Mouse (Mus musculus) mouse embryonic stem cell (cell line): ENCODE data around the gene Vti1a.

ENCODE experiments used
- in situ Hi-C, 2 experiments: fragments of 300-500 bp; cut with MboI; formaldehyde crosslinking; loops; 1 replicate in 1 of 2; 3 replicates in 1 of 2; pipeline ENCODE4 v1.14.3; 2019 to 2020; ENCODE audit warnings: low sequenced_read_pairs in 2 of 2, low pct_unique_long_range_greater_than_20kb in 1 of 2, mixed read lengths in 1 of 2; ENCODE audit not compliant: unreplicated experiment in 1 of 2

The Vti1a gene

DNA sequence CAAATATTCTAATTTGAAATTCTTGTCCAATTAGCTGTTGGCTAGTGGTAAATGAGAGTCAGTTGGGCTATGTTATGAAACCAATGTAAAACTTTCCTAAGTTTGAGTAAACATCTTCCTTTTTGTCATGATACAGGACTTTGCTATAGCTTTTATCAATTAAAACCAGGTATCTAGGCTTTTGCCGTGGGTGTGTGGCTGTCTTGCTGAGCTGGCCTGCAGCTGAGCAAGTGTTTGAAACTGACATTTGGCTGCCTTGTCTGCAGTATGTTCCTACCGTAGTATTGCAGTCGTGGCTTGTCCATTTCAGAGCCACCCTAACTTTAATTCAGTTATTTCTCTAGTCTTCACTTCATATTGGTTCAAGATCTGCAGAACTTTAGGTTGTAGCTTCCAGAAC lies 32.1 kb downstream of the Vti1a start:
- in situ Hi-C loops, result no loop called here

DNA sequence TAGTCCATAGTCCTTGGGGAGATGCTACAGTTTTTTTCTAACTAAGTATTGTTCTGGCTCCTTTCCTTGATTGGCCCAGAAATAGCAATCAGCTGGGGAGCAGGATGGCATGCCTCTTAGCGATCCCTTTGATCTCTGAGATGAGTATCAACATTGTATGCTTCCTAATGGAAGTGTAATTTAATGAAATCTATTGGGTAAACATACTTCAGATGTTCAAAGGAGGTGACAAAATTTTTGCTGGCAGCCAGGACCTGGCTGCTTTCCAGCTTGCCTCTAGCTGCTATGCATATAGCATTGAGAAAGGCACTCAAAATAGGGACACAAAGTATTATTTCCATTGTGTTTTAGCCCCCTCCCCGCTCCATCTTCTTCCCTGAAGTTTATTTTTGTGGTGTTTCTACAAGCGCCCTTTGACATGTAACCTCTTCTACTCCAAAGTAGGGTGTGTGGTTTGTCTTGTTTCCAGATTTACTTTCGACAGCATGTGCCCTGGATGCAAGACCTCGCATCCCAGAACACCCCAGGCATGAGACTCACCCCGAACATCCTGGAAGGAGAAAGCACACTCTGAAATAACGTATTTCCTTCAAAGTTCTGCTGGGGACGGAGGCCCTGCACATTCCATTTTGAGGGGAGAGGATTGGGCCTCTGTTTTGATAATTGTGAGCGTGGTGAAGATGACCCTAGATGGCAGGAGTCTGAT lies 34.7 kb downstream of the Vti1a start:
- in situ Hi-C loops, result no loop called here

DNA sequence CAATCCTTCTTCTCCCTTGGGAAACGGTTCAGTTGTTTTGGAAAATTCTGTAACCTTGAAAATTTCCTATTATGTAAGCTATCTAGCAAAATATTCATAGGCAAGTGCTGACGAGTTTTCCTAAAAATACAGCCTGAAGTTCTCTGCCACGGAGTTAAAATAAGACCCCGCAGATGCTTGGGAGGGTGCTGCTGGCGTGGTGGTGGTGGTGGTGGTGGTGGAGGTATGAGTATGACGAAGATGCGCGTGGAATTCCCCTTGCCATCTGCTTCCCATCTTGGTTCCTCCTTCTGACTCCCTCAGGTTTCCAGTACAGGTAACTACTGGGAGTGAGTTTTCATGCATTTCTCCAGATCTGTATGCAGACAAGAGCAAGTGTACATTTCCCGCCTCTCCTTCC lies 46.5 kb downstream of the Vti1a start:
- in situ Hi-C loops, result no loop called here

DNA sequence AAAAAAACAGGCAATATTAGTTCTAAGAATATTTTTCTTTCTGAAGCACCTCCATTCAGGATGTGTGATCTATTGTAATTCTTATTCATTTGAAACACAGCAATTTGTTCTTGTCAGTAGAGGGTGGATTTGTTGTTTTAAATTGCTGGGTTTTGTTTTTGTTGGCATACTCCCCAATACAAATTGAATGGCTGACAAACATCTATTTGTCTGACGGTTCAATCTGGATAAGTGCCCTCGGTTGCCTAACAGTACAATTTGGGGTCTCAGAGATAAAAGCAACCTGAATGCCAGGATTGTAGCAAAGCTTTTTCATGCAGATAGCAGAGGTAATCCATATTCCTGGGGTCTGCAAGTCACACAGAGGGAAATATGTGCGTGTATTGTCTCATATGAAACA lies 53.6 kb downstream of the Vti1a start:
- in situ Hi-C loops, result no loop called here

DNA sequence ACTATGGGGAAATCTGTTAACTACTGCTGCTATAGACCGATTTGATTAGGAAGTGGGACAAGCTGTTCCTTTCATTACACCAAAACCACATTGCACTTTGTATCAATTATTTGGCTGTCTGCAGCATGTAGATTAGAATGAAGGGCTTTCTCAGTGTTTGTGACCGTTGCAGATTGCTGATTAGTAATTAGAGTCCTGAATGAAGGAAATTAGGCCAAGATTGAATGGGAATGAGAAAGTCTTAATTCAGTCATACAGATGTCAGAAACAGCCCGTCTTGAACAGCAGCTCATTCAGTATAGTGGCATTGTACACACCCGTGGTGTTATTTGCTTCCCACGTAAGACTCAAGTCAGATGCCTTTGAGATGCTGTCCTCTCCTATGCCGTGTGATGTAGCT lies 60.2 kb downstream of the Vti1a start:
- in situ Hi-C loops, result no loop called here

DNA sequence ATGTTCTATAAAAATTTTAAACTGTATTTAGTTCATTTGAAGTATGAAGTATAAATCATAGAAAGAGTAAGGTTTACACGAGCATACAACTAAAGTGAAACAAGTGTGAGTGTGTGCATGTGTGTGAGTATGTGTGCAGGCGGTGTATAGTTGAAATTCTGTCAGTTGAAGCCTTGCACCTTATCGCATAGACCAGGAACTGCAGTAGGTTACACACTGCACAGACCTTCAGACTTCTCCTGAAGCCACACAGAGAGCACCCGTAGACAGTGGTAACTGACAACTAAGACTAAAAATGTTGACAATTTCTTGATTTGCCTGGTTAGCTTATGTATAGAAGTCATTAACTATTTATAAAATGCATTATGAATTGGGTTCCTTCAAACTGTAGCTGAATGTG lies 61.4 kb downstream of the Vti1a start:
- in situ Hi-C loops, result no loop called here

DNA sequence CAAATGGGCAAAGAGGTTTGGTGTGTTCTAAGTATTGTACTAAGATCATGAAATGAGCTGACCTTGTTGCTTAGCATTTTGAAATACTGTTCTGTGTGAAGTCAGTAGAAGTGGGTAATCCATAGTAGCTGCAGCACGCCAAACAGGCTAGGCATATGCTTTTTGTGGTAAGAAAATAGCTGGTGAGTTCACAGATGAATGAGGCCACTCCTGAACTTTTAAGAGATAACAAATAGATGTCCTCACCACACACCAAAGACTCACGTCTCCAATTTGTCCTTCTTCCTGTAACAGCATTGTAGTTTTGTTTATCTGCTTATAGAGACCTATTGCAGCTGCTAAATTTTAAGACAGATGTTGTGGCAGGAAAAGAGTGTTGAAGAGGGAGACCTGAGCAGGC lies 62.8 kb downstream of the Vti1a start:
- in situ Hi-C loops, result no loop called here

DNA sequence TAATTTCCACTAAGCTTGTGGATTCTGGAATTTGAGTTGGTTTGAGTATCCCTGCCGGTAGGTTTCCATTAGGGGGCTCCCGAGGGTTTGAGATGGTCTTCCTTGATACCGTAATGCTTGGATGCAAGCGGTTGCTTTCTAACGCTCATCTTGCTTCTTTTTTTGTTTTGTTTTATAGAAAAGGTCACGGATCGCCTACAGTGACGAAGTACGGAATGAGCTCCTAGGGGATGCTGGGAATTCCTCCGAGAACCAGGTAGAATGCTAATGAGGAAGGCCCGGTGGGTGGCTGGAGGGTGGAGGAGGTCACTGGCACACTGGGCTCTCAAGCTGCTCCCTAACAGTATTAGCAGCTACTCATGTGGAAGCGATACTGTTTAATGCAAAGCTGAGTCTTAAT lies 64.7 kb downstream of the Vti1a start:
- in situ Hi-C loops, result no loop called here

DNA sequence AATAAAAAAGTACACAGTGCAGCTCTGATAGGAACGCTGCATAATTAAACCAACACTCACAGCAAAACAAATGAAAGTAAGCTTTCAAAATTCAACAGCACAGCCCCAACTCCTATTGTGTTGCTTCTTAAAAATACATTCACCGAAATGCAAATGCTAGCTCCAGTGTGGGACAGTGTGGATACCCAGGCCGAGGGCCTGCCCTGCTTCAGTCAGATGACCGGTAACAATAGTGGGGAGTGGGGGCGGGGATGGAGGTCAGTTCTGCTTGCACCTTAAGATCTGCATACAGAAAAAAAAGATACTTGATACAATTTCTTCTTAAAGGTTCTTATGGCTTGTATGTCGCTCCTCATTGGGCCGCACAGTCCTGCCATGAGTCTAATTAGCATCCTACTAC lies 65.2 kb downstream of the Vti1a start:
- in situ Hi-C loops, result no loop called here

DNA sequence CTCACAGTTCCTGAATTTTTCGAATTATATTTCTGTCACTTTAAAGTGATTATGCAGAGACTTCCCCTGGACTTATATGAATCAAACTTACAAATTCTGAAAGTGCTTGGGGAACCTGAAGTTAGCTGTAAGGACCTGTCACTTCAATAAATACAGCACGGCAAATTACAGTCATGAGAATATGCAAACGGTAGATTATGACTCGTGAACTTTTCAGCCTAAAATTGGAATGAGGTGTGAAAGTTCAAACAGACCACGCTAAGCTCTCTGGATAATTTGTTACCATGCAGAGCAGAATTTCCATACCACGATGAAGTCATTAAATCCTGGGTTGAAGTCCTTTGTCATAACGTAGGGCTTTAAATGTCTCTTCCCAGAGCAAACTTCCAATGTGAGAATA lies 66.7 kb downstream of the Vti1a start:
- in situ Hi-C loops, result no loop called here

DNA sequence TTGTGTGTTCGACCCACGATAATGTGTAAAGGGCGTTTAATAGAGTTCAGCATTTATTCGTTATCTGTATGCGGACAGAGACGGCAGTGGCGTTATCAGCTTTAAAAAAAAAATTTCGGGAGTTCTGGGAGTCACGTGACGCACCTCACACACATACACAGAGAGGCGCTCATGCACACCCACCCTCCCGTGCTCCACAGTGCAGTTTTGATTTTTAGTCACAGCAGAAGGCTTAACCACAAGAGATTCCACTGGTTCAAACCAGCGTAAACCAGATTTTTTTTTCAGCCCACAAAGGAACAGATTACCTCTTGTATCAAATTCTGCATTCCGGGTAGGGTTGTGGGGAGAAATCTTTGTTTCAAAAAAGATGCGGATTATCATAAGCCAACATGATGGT lies 68.5 kb downstream of the Vti1a start:
- in situ Hi-C loops, result no loop called here

DNA sequence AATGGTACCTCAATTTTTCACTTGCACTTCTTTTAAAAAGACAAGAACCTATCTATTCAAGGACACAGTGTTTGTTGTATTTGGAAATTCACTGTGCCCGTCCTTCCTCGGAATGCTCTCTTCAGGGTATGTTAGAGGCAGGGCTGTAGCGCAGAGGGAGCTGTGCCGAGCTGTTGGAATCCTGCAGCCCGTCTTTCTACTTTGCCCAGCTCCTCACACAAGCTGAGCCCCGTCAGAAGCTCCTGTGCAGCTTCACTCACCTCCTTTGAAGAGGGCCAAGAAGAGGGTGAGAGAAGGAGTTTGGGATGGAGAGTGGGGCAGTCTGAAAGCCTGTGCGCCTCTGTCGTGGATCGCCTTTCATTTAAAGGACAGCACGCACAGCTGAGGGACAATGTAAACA lies 72.9 kb downstream of the Vti1a start:
- in situ Hi-C loops, result no loop called here

DNA sequence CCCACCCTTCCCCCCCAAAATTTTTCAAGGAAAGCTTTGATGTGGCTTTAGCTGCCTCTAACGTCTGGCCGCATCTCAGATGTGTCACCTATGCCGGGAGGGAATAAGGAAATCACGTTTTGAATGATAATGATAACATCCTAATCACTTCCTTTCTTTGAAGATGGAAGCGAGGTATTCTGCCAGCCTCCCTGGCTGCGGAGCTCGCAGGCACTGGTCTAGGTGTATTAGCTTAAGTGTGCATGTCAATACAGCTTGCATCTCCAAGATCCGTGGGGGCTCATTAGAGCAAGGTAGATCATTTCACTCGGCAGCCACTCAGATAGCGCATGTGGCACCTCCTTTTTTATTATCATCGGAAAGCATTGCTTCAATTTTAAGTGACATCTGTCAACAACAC lies 74.2 kb downstream of the Vti1a start:
- in situ Hi-C loops, result no loop called here

DNA sequence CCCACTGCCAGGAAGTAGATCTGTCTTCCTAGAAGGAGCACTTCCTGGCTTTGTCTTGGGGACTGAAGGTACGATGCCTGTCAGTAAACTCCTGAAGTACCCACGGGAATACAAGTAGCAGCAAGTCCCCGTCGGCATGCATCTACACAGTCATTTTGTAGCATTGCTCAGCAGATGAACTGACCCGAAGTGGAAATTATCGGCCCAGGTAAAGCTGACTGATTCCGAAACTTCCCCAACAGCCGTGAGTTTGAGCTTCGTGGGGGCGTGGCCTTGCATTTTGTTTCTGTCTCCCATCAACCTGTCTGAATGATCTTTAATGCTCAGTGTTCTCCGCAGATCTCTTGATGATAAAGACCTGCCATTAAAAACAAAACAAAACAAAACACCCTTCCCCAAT lies 85.5 kb downstream of the Vti1a start:
- in situ Hi-C loops, result no loop called here

DNA sequence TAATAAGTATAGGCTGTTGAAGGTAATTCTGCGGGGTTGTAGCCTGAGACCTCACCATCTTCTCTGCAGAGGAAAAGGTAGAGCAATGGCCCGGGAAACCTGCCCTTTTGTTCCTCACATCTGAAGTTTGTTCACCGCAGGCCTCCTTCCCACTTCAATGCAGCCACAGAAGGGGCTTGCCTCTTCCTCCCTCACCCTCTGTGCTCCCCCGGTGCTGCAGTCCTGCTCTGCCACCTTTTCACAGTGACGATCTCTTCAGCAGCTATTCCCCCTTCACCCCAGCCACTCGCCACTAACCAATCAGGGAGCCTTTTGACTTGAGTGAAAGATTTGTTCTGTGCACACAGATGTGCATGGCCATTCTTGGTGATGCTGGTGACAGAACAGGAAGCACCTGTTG lies 92.4 kb downstream of the Vti1a start:
- in situ Hi-C loops, result no loop called here

DNA sequence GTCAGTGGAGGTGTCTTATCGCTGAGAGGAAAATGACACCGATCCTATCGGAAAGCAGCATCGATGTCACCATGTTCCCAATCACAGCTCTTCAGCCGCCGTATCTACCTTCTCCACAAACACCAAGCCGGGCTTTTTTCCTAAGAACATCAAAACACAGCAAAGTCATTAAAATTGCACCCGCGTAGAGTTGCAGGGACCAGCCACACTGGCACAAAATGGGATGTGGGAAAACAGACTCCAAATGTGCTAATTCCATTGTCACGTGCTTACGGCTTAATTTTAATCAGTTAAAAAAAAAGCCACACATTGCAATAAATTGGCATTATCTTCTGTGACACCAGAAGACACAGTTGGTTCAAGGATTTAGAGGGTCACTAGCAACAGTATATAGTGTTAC lies 95.3 kb downstream of the Vti1a start:
- in situ Hi-C loops, result no loop called here

DNA sequence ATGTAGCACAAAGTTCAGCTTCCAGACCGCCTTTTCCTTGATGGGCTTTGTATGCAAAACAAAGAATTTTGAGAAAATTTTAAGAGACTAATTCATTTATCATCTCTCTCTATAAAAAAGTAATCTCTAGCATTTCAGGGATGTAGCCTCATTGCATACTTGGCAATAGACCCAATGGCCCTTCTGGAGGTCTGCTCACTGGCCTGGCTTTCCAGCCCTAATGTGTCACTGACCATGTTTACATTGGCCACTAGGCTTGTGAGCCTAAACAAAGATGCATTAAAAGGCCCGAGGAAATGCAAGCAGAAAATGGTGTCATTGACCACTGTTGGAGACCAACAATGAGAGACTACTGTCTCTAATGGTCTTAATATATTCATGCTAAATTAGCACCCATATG lies 95.8 kb downstream of the Vti1a start:
- in situ Hi-C loops, result no loop called here

DNA sequence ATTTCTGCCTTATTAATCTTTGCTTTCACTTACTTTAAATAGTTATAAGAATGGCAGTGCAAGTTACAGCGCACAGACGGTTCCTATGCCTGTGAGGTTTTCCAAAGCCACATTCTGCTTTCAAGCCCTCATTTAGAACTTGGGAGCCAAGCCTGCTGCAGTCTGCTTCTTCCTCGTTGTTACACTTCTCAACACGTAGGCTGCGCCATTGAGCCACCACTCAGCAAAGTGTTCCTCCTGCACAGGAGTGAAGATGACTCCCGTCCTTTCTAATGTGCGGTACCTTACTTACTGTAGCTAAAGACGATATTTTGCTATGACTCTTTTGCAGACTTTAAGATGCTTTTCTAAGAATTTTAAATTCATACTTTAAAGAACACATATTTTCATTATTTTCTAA lies 98.0 kb downstream of the Vti1a start:
- in situ Hi-C loops, result no loop called here

DNA sequence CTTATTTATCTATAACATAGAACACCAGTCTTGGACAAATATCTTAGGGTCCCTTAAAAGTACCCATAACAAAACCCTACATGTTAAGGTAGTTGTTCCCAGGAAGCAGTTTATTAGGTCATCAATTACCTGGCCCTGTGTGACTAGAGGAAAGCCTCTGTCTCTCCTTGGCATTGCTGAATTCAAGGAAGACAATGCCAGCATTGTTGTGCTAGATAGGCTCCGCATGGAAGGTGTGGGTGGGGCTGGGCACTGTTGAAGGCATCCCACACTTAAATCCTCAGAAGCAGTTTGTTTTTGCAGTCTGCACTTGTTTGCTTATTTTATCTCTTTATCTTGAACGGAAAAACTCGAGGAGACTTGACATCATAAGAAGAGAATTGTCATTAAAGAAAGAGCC lies 102.7 kb downstream of the Vti1a start:
- in situ Hi-C loops, result no loop called here

DNA sequence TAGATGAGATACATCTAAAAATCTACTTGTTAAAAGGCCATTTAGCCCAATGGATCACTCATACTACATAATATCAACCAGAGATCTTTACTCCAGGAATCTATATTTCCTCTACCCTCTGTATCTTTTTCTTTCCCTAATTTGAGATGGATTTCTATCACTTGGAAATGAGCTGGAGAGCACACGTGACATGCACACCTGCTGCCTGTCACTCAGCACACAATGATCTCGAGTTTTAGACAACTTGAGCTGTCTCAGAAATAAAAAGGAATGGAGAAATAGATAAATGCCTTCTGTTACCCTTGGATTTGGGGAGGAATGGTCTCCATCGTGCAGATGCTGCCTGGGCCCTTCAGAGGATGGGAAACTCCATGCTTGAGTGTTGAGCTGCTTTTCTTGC lies 103.9 kb downstream of the Vti1a start:
- in situ Hi-C loops, result no loop called here

DNA sequence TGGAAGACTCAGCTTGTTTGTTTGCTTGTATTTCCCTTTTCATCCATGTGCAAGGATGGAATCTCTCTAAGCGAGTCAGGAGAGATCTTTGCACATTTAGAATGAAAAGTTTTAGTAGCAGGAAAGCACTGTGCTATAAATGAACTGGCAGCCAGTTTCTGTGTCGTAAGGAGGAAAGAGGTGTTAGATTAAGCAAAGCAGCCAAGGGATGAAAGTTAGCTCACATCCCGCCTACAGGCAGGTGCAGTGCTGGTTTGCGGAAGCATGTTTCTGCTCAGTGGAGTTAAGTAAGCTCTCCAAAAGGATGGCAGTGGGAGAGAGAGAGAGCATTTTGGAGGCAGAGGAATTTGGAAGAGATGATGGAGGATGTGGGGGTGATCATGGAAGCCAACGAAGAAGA lies 105.7 kb downstream of the Vti1a start:
- in situ Hi-C loops, result no loop called here
